Mouse (Mus musculus) lung, adult 2 months (tissue): ENCODE results near the gene Smtnl1.
A peak's percentile ranks its signal among the peaks of the same experiment; 100 is the strongest.

Experiments
- CTCF ChIP-seq: fragments of 200-500 bp; IDR thresholded peaks from 2 replicates; pipeline ENCODE4 v1.5.1; 2011; ENCODE audit warnings: mild to moderate bottlenecking, low read length, control low read depth; ENCODE audit not compliant: insufficient read depth
- POLR2A ChIP-seq: fragments of 200-500 bp; IDR thresholded peaks from 2 replicates; pipeline ENCODE4 v1.6.1; 2011; ENCODE audit warnings: low read depth, mild to moderate bottlenecking, control low read depth, low read length, borderline replicate concordance; ENCODE audit errors: extremely low read depth

- TF ChIP-seq POLR2A: no peak
- peak; percentile 24; the same call in 1 of the 2 replicates for TF ChIP-seq CTCF
These were observed 43.2 kb downstream of the Smtnl1 start for GRCm38 (mm10) chr2:84779210-84779609.
